Mouse (Mus musculus): ENCODE measurements around the gene Cdh4.

Gene Cdh4

DNA sequence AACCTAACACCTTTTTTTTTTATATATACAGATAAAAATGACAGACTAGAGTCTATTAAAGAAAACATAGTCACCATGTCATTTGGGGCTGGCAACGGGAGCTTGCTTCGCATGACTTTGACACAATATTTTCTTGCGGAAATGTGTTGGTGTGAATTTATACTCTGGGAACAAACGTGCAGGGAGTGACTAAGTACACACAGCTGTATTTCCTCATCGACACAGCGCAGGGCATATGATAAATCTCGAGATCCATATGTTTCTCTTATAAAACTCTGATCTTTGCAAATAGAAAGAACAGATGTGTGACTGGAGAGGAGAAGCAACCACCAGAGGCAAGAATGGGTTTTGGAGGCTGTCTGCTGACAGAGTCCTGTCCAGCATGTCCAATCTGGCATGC is 304.3 kb downstream of the Cdh4 start:
- Histone ChIP-seq H3K36me3 (ENCODE audit: insufficient read depth, low read length) (no peaks in the 10 kb centered on the region), H3K9me3 (ENCODE audit: low read length) (no peaks in the 10 kb centered on the region), H3K27me3 (ENCODE audit: insufficient read depth, low read length) (peaks cover 10% of the 10 kb centered on the region), H3K4me3 (replicated peaks; ENCODE audit: low read length) (no peak overlapping the region), H3K4me1 (replicated peaks; ENCODE audit: low read depth, low read length) (no peaks in the 10 kb centered on the region)
- TF ChIP-seq NANOG (IDR thresholded peaks at IDR 0.05; ENCODE audit: borderline replicate concordance, low read length) (no peak), POU5F1 (IDR thresholded peaks at IDR 0.05; ENCODE audit: borderline replicate concordance, low read length) (no peak), CTCF (conservative IDR thresholded peaks at IDR 0.05; ENCODE audit: low read length) (no peak)

DNA sequence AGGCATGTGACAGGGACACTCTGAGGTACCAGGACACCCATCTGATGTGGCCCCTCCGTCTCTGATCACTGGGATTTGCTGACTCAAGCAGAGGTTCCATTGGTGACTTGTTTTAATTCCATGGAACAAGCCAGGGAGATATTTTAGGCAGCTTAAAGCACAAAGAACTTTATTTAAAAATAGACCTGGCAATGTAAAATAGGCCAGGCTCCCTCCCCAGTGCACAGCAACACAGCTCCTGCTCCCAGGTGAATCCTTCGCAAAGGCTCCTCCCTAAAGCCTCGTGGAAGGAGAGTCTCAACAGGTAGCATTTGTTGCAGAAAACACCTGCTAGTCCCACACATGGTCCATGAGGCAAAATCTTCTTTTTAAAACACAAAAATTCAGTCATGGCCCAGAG is 307.2 kb downstream of the Cdh4 start:
- TF ChIP-seq NANOG (IDR thresholded peaks at IDR 0.05; ENCODE audit: borderline replicate concordance, low read length) (no peak), CTCF (conservative IDR thresholded peaks at IDR 0.05; ENCODE audit: low read length) (no peak), POU5F1 (IDR thresholded peaks at IDR 0.05; ENCODE audit: borderline replicate concordance, low read length) (no peak)
- Histone ChIP-seq H3K36me3 (ENCODE audit: insufficient read depth, low read length) (no peaks in the 10 kb centered on the region), H3K4me3 (replicated peaks; ENCODE audit: low read length) (no peak overlapping the region)

DNA sequence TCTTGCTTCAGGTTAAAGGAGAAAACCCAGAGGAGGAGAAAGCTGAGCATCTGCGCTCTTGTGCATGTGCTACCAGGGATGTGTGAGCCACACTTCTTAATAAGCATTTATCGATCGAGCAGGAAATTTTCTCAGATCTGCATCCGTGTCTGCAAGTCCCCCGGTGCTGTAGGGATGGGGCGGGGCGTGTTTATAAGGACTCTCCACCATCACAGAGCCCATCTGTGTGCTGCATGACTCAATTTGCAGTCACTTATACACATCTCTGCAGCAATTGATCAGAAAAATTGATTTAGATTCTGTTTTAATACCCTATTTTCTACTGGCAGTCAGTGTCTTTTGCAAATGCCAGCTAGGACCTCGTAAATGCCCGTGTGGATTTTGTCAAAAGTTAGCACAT is 311.6 kb downstream of the Cdh4 start:
- H3K4me3 ChIP-seq (replicated peaks; ENCODE audit: low read length): no peak overlapping the region
- TF ChIP-seq POU5F1 (IDR thresholded peaks at IDR 0.05; ENCODE audit: borderline replicate concordance, low read length) (no peak), CTCF (conservative IDR thresholded peaks at IDR 0.05; ENCODE audit: low read length) (no peak), NANOG (IDR thresholded peaks at IDR 0.05; ENCODE audit: borderline replicate concordance, low read length) (no peak)
- H3K27me3 ChIP-seq (ENCODE audit: insufficient read depth, low read length): 0 out of 2 replicates have a peak, but pooled peaks cover 3% of the 10 kb centered on the region
- H3K4me1 ChIP-seq (replicated peaks; ENCODE audit: low read depth, low read length): no peaks in the 10 kb centered on the region
- no peaks in the 10 kb centered on the region for H3K36me3 ChIP-seq (ENCODE audit: insufficient read depth, low read length)
- H3K9me3 ChIP-seq (ENCODE audit: low read length): no peaks in the 10 kb centered on the region

More for the DNA sequence above, 307.2 kb downstream of the Cdh4 start:
- Histone ChIP-seq H3K27me3 (ENCODE audit: insufficient read depth, low read length) (0 out of 2 replicates have a peak, but pooled peaks cover 3% of the 10 kb centered on the region), H3K4me1 (replicated peaks; ENCODE audit: low read depth, low read length) (no peaks in the 10 kb centered on the region), H3K9me3 (ENCODE audit: low read length) (no peaks in the 10 kb centered on the region)

DNA sequence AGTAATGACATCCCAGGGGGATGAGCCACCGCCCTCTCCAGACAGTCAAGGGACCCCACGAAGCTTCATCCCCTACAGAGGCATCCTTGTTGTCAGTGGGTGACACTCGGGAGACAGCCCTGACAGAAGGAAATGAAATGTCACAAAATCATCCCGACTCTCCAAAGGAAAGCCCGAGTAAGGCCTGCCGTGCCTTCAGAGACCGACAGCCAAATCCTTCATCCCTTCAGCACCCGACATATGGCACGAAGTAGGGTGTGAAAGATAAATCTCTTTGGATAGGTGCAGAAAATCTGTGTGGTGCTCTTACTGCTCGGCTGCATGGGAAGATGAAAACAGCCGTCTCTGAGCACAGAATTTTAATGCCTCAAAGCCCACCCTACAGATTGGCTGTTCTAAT is 312.5 kb downstream of the Cdh4 start:
- no peaks in the 10 kb centered on the region for H3K9me3 ChIP-seq (ENCODE audit: low read length)
- 0 out of 2 replicates have a peak, but pooled peaks cover 3% of the 10 kb centered on the region for H3K27me3 ChIP-seq (ENCODE audit: insufficient read depth, low read length)
- H3K4me1 ChIP-seq (replicated peaks; ENCODE audit: low read depth, low read length): no peaks in the 10 kb centered on the region
- TF ChIP-seq CTCF (conservative IDR thresholded peaks at IDR 0.05; ENCODE audit: low read length): no peak
- no peak for TF ChIP-seq POU5F1 (IDR thresholded peaks at IDR 0.05; ENCODE audit: borderline replicate concordance, low read length)
- no peak for TF ChIP-seq NANOG (IDR thresholded peaks at IDR 0.05; ENCODE audit: borderline replicate concordance, low read length)
- H3K4me3 ChIP-seq (replicated peaks; ENCODE audit: low read length): no peak overlapping the region
- H3K36me3 ChIP-seq (ENCODE audit: insufficient read depth, low read length): no peaks in the 10 kb centered on the region

DNA sequence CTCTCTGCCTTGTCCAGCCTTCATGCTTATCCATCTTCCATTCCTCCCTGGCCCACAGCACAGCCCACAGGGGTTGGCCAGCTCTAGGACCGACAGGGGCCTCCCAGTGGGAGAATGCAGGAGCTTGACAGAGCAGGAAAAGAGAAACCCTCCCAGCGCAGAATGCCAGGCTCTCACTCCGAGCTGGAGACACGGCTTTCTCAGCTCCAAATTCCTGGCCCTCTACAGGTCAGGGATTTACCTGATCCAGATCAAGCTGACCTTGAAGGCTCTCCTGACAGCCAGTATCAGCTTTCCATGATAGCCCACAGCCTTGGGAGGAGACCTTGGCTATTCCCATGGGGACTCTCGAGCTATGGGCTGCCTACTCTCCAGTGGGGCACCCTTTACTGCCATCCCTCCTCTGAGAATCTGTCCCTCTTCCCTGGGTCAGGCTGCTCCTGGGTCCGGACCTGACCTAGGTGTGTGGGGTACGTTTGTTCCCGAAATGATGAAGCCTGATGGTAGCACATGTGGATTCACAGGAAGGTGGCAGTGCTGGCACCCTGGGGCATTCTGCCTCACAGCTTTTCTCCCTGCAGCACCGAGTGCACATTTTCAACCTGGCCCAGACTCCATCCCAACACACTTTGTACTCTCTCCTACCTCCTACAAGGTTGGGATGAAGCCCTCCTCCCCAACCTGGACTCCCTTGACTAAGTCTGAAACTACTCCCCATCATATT is 319.6 kb downstream of the Cdh4 start:
- peaks cover 15% of the 10 kb centered on the region for H3K4me1 ChIP-seq (replicated peaks; ENCODE audit: low read depth, low read length)
- H3K27me3 ChIP-seq (ENCODE audit: insufficient read depth, low read length): peaks cover 44% of the 10 kb centered on the region
- H3K4me3 ChIP-seq (replicated peaks; ENCODE audit: low read length): no peak overlapping the region
- TF ChIP-seq POU5F1 (IDR thresholded peaks at IDR 0.05; ENCODE audit: borderline replicate concordance, low read length) (no peak), NANOG (IDR thresholded peaks at IDR 0.05; ENCODE audit: borderline replicate concordance, low read length) (no peak), CTCF (conservative IDR thresholded peaks at IDR 0.05; ENCODE audit: low read length) (no peak)
- H3K36me3 ChIP-seq (ENCODE audit: insufficient read depth, low read length): no peaks in the 10 kb centered on the region
- H3K9me3 ChIP-seq (ENCODE audit: low read length): no peaks in the 10 kb centered on the region

DNA sequence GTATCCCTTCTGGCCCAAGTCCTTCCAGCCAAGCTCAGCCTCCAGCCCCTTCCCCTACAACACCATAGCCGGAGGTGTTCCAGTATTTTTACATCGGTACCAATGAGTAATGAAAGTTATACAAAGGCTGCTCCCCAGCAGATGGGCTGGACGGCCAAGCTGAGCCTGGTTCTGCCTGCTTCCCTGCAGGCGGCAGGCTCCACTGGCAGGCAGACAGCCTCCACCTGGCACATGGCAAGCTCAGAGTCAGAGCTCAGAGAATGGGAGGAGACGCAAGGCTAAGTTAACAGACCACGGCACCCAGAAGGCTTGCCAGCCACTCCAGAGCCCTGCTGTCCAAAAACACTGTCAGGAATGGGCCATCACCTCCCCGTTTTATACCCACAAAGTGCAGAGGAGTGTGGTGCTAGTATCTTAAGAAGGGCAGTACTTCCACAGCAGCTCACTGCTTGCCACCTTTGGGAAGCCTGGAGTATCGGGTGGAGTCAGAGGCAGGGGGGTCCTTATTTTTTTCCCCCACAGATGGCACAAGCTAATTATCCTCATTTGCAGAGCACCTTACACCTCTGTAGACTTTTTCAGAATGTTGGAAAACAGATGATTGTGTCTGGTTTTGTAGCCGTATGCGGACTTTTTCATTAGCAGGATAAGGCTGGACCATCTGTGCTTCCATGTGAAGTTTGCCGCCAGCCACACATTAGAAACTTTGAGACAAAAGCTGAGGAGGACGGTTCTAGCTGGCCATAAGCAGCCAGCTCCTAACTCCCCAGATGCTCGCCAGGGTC is 320.5 kb downstream of the Cdh4 start:
- H3K27me3 ChIP-seq (ENCODE audit: insufficient read depth, low read length): peaks cover 46% of the 10 kb centered on the region
- TF ChIP-seq CTCF (conservative IDR thresholded peaks at IDR 0.05; ENCODE audit: low read length): no peak
- TF ChIP-seq NANOG (IDR thresholded peaks at IDR 0.05; ENCODE audit: borderline replicate concordance, low read length): no peak
- TF ChIP-seq POU5F1 (IDR thresholded peaks at IDR 0.05; ENCODE audit: borderline replicate concordance, low read length): no peak
- H3K4me1 ChIP-seq (replicated peaks; ENCODE audit: low read depth, low read length): peaks cover 23% of the 10 kb centered on the region
- H3K36me3 ChIP-seq (ENCODE audit: insufficient read depth, low read length): no peaks in the 10 kb centered on the region
- H3K9me3 ChIP-seq (ENCODE audit: low read length): no peaks in the 10 kb centered on the region
- no peak overlapping the region for H3K4me3 ChIP-seq (replicated peaks; ENCODE audit: low read length)

DNA sequence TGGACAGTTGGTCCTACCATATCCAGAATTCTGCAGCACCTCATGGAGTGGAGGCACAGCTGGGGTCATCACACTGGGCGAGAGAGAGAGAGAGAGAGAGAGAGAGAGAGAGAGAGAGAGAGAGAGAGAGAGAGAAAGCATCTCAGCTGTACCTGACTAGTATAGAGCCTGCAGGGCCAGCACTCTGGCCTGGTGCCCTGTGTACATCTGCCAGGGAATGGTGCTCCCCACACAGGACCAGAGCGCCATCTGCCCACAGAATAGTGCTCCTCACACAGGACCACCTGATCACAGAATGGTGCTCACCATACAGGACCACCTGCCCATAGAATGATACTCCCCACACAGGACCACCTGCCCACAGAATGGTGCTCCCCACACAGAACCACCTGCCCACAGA is 322.2 kb downstream of the Cdh4 start:
- Histone ChIP-seq H3K4me1 (replicated peaks; ENCODE audit: low read depth, low read length) (peaks cover 39% of the 10 kb centered on the region), H3K9me3 (ENCODE audit: low read length) (no peaks in the 10 kb centered on the region), H3K4me3 (replicated peaks; ENCODE audit: low read length) (no peak overlapping the region), H3K36me3 (ENCODE audit: insufficient read depth, low read length) (no peaks in the 10 kb centered on the region), H3K27me3 (ENCODE audit: insufficient read depth, low read length) (peaks cover 64% of the 10 kb centered on the region)
- no peak for TF ChIP-seq CTCF (conservative IDR thresholded peaks at IDR 0.05; ENCODE audit: low read length)
- TF ChIP-seq POU5F1 (IDR thresholded peaks at IDR 0.05; ENCODE audit: borderline replicate concordance, low read length): no peak
- no peak for TF ChIP-seq NANOG (IDR thresholded peaks at IDR 0.05; ENCODE audit: borderline replicate concordance, low read length)

DNA sequence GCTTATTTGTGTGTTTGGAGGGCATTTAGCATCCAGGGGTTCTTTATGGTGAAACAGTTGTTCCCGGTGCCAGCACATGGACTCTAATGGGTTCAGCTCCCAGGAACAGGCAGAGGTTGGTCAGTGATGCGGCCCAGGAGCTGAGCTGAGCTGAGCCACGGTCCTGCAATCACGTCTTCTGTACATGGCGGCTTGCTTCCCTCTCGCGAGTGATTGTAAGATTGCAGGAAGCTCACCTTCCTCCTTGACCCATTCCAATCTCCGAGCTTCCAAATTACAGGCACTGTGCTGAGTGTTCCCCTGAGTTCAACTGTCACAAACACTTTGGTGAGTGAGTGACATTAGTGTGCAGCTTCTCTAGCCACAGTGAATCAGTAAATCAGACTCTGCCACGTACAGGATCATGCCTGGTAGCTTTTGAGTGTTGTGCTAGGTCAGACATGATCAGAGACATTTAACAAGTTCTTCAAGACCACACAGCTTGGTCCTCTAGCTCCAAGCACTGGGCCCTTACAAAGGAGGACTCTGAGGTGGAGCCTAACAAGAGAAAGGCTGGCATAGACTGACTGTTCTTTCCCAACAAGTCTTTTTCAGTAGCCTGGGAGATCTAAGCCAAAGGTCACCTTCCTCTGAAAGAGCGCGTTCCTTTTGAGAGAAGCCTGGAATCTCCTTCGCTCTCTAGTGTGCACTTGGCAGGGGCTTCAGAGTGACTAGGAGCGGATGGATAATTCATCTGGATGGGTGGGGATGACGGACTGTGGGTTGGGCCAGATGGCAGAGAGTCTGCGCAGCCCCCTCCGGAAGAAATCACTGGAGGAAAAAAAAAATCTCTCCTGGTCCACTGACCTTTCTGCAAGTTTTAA is 324.7 kb downstream of the Cdh4 start:
- peak overlapping the region; percentile 32 for H3K4me3 ChIP-seq (replicated peaks; ENCODE audit: low read length)
- H3K36me3 ChIP-seq (ENCODE audit: insufficient read depth, low read length): no peaks in the 10 kb centered on the region

More for the DNA sequence above, 324.7 kb downstream of the Cdh4 start:
- no peaks in the 10 kb centered on the region for H3K9me3 ChIP-seq (ENCODE audit: low read length)
- TF ChIP-seq CTCF (conservative IDR thresholded peaks at IDR 0.05; ENCODE audit: low read length): no peak
- no peak for TF ChIP-seq POU5F1 (IDR thresholded peaks at IDR 0.05; ENCODE audit: borderline replicate concordance, low read length)
- no peak for TF ChIP-seq NANOG (IDR thresholded peaks at IDR 0.05; ENCODE audit: borderline replicate concordance, low read length)
- peaks cover 58% of the 10 kb centered on the region for H3K27me3 ChIP-seq (ENCODE audit: insufficient read depth, low read length)
- H3K4me1 ChIP-seq (replicated peaks; ENCODE audit: low read depth, low read length): peaks cover 48% of the 10 kb centered on the region

Data from E14TG2a.4 (cell line).